Mouse (Mus musculus) neural tube, embryonic 15.5 days (tissue): ENCODE results near the gene Rab7b. TPM values are rescaled to one million over a fixed set of nuclear protein-coding genes. Genes with fewer than 3 reads are reported as not detected.

Source experiments
- ATAC-seq: fragments of 200-750 bp; cut with Nextera tagmentation; 2 replicates; pipeline ENCODE4 v1.8.0; 2017; ENCODE audit warnings: mild to moderate bottlenecking, moderate TSS enrichment, moderate library complexity; ENCODE audit not compliant: low FRiP score
- H3K27ac ChIP-seq: fragments of 300-500 bp; sonication (generic); replicated peaks from 2 replicates; pipeline ENCODE4 v1.5.1; 2015; ENCODE audit warnings: mild to moderate bottlenecking, inconsistent platforms
- H3K27me3 ChIP-seq: fragments of 300-500 bp; sonication (generic); replicated peaks from 2 replicates; pipeline ENCODE4 v1.6.1; 2015; ENCODE audit warnings: inconsistent platforms
- H3K36me3 ChIP-seq: fragments of 300-500 bp; sonication (generic); 2 replicates; pipeline ENCODE4 v1.6.1; 2015; ENCODE audit warnings: inconsistent platforms
- H3K4me1 ChIP-seq: fragments of 300-500 bp; sonication (generic); 2 replicates; pipeline ENCODE4 v1.6.1; 2015; ENCODE audit warnings: inconsistent platforms
- H3K4me2 ChIP-seq: fragments of 300-500 bp; sonication (generic); 2 replicates; pipeline ENCODE4 v1.6.1; 2015; ENCODE audit warnings: inconsistent platforms, mild to moderate bottlenecking, moderate library complexity
- H3K4me3 ChIP-seq: fragments of 300-500 bp; sonication (generic); replicated peaks from 2 replicates; pipeline ENCODE4 v1.5.1; 2015; ENCODE audit warnings: mild to moderate bottlenecking, inconsistent platforms
- H3K9ac ChIP-seq: fragments of 300-500 bp; sonication (generic); replicated peaks from 2 replicates; pipeline ENCODE4 v1.6.1; 2015; ENCODE audit warnings: mild to moderate bottlenecking, inconsistent platforms
- H3K9me3 ChIP-seq: fragments of 300-500 bp; sonication (generic); replicated peaks from 2 replicates; pipeline ENCODE4 v1.6.1; 2016; ENCODE audit warnings: inconsistent platforms
- WGBS: fragments of 180-500 bp; shearing (Covaris S2); methylation state at CpG from one replicate; pipeline ENCODE4 v1.1.7; 2015; ENCODE audit warnings: mixed read lengths; 5-methylcytosine and 5-hydroxymethylcytosine counted together
- polyA plus RNA-seq: library from polyadenylated mRNA; unstranded; fragments of >200 nt; fragmentation: Nextera tagmentation; extraction: Ambion mirVana; gene quantifications from 2 replicates; pipeline ENCODE4 v1.2.1, GENCODE M21; 2015

Gene Rab7b
- polyA plus RNA-seq, 1 experiment from 2014 or later = 1.4 TPM

DNA sequence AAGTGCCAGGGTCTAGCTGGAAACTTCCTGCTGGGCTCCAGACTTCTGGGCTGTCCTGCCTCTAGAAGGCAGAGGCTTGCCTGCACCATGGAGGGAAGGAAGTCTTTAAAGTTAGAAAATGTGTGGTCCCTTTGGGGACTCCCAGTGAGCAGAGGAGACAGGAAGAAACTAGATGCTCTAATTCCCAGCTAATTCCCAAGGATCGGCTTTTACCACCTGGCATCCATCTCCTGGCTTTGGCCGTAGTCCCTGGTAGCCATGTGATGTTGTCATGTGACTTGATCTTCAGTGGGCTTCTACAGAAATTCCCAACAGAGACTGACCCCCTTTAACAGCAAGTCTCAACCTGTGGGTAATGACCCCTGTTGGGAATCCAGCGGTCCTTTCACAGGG is 71.9 kb downstream of the Rab7b start:
- WGBS = 91% methylated on average over 3 of the region's 3 CpGs
- H3K27me3 ChIP-seq = no peaks in the 10 kb centered on the region
- no peak overlapping the region for H3K4me2 ChIP-seq
- no peak overlapping the region for H3K27ac ChIP-seq
- H3K4me3 ChIP-seq = no peak overlapping the region
- H3K9ac ChIP-seq = no peak overlapping the region
- no peak for ATAC-seq
- H3K36me3 ChIP-seq = no peaks in the 10 kb centered on the region
- no peaks in the 10 kb centered on the region for H3K9me3 ChIP-seq
- peaks cover 3% of the 10 kb centered on the region; the same call in 1 of the 2 replicates for H3K4me1 ChIP-seq

DNA sequence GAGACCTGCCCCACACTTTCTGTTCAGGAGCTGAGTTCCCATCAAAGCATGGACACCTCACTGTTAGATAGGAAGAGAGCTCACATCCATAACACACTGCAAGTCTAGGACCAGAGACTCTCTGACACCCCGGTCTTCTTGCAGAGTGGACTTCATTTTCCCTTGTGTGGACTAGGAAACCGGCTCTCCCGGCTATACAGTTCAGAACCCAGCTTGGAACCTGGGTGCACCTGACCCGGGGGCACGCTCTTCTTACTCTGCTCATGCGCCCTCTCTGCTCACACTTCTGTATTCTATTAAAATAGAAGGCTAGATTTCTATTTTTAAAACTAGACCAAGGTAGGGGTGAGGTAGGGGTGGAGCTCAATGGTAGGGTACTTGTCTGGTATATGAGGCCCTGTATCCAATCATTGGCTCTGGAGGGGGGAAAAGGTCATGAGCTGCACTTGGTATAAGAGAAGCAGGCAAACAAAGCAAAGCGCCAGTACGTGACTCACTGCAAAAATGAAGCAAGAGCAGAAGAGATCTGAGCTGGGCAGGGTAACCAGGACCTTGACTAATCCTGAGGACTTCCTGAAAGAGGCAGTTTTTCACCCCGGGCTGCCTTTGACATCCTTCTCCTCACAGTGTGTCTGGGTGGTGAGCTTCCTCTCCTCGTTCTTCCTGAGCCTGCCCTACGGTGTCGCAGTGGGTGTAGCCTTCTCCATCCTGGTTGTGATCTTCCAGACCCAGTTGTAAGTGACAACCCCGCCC is 72.8 kb downstream of the Rab7b start:
- no peaks in the 10 kb centered on the region for H3K9me3 ChIP-seq
- peaks cover 7% of the 10 kb centered on the region; the same call in 1 of the 2 replicates for H3K4me1 ChIP-seq
- H3K4me2 ChIP-seq = no peak overlapping the region
- ATAC-seq = no peak
- no peaks in the 10 kb centered on the region for H3K36me3 ChIP-seq
- H3K9ac ChIP-seq = no peak overlapping the region
- no peak overlapping the region for H3K27ac ChIP-seq
- no peak overlapping the region for H3K4me3 ChIP-seq
- 88% methylated on average over 13 of the region's 13 CpGs for WGBS
- no peaks in the 10 kb centered on the region for H3K27me3 ChIP-seq

DNA sequence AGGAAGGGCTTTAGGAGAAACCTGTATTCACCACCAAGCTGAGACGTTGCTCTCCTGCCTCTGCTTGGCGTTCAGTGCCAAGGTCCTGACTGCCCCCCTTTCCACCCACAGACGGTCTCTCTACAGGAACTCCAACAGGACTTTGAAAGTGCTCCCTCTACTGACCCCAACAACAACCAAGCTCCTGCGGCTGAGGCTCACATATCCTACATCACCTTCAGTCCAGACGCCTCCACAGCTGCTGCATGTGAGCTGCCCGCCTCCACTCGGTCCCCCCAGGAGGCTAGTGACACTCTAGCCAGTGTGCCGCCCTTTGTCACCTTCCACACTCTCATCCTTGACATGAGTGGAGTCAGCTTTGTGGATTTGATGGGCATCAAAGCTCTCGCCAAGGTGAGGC is 75.2 kb downstream of the Rab7b start:
- Histone ChIP-seq H3K9me3 (no peaks in the 10 kb centered on the region), H3K4me1 (peaks cover 7% of the 10 kb centered on the region; the same call in 1 of the 2 replicates), H3K27ac (no peak overlapping the region), H3K36me3 (no peaks in the 10 kb centered on the region), H3K4me3 (no peak overlapping the region), H3K27me3 (no peaks in the 10 kb centered on the region), H3K9ac (no peak overlapping the region), H3K4me2 (no peak overlapping the region)
- ATAC-seq = no peak
- WGBS = 58% methylated on average over 9 of the region's 9 CpGs

DNA sequence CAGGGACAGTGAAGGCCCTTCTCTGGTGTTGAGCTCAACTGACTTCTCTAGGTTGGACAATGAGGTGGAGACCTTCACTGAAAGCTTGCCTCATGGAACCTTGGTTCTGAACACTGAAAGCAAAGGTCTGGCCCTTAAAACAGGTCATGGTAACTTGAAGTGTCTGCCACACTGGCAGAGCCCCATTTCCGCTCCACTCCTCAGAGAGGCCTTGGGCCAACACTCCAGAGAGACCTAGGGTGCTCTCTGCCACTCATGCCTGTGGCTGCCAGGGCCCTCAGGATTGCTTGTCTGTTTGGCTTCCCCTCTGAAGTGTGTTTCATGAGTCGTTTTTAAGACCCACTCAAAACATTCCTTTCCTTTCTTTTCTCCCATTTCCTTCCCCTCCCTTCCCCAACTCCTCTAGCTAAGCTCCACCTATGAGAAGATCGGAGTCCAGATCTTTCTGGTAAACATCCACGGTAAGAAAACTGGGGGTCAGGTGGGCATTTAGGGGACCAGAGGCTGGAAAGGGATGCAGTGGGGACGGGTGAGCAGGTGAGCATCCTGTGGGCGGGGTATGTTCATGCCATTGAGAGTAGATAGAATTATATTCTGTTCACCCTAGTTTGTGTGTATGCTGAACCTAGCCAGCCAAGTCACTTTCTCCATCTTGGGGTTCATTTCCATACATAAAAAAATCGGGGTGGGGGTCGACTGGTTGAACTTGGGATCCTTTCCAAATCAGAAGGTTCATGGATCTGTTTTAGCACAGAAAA is 76.3 kb downstream of the Rab7b start:
- no peak for ATAC-seq
- Histone ChIP-seq H3K27me3 (no peaks in the 10 kb centered on the region), H3K4me3 (no peak overlapping the region), H3K9ac (no peak overlapping the region), H3K27ac (no peak overlapping the region), H3K4me1 (peaks cover 7% of the 10 kb centered on the region; the same call in 1 of the 2 replicates), H3K9me3 (no peaks in the 10 kb centered on the region), H3K36me3 (no peaks in the 10 kb centered on the region), H3K4me2 (no peak overlapping the region)
- 69% methylated on average over 8 of the region's 8 CpGs for WGBS

Other genes starting within 250 kb of the Rab7b start
- gene Srgap2, start 161.3 kb upstream of the Rab7b start, polyA plus RNA-seq = 23.2 and 27.2 TPM in 2 replicates
- gene Fam72a, start 160.8 kb upstream of the Rab7b start, polyA plus RNA-seq = 1.2 and 1.8 TPM in 2 replicates
- not detected in 2 replicates for gene Avpr1b, start 89.5 kb upstream of the Rab7b start, polyA plus RNA-seq
- gene Ctse, start 50.4 kb upstream of the Rab7b start, polyA plus RNA-seq = 0.84 TPM in 1 of 2 replicates, not detected in the other
- gene Slc26a9, start 55.3 kb downstream of the Rab7b start, polyA plus RNA-seq = 0.09 and 0.10 TPM in 2 replicates
- 0.13 and 1.0 TPM in 2 replicates for gene Pm20d1, start 108.7 kb downstream of the Rab7b start, polyA plus RNA-seq
- gene Slc41a1, start 138.8 kb downstream of the Rab7b start, polyA plus RNA-seq = 15.0 and 16.1 TPM in 2 replicates
- gene Rab29, start 178.5 kb downstream of the Rab7b start, polyA plus RNA-seq = 7.2 and 10.5 TPM in 2 replicates
- 44.3 and 52.4 TPM in 2 replicates for gene Nucks1, start 221.8 kb downstream of the Rab7b start, polyA plus RNA-seq